Mouse (Mus musculus) adrenal gland, adult 18-20 months (tissue): Measurements from ENCODE around the gene Fam8a1. TPM values are rescaled to one million over a fixed set of nuclear protein-coding genes. Genes with fewer than 3 reads are reported as not detected.

ENCODE experiments used
- total RNA-seq, 2 experiments: library from RNA; stranded (reverse); gene quantifications; 1 replicate in 1 of 2; 2 replicates in 1 of 2; pipeline ENCODE4 v1.2.3; 2021

The Fam8a1 gene
- total RNA-seq, 2 experiments from 2014 or later, result 48.5 to 49.6 TPM

Other genes with a start within 250 kb of the Fam8a1 start
- gene Cap2, start 167.7 kb upstream of the Fam8a1 start, total RNA-seq, result 1 to 10 TPM; 5.1 to 5.6 TPM
- gene Nup153, start 58.4 kb downstream of the Fam8a1 start, total RNA-seq, result 10 to 100 TPM; 51.0 to 58.3 TPM